Mouse (Mus musculus) liver, embryonic 14.5 days (tissue): Measurements from ENCODE around the gene Zfp423.

Experiments used
- CTCF ChIP-seq: IDR thresholded peaks from 2 replicates; pipeline ENCODE4 v1.5.1; 2016; ENCODE audit warnings: antibody characterized with exemption, low read depth, control low read depth
- EP300 ChIP-seq: IDR thresholded peaks from 2 replicates; pipeline ENCODE4 v1.6.1; 2016; ENCODE audit warnings: antibody characterized with exemption, low read depth

- TF ChIP-seq EP300 (no peak), CTCF (no peak)
These were observed 147.9 kb downstream of the Zfp423 start for GRCm38 (mm10) chr8:87811399-87812068.
